Mouse (Mus musculus): Measurements from ENCODE around the gene Emilin2. TPM values are rescaled to one million over a fixed set of nuclear protein-coding genes. Genes with fewer than 3 reads are reported as not detected.
"Not testable (repeated sequence)": the region's sequence is repeated elsewhere in the genome, so short reads cannot be mapped to it uniquely, and the experiment has no call there.

Emilin2 gene
- 10 to 100 TPM; 11.1 to 17.6 TPM for total RNA-seq (2021)
- long read RNA-seq, experiment 1, partial matches to known transcripts, result 1 of 5 reads
- long read RNA-seq, experiment 1, other reads (novel, unspliced or antisense), result 1 of 5 reads
- long read RNA-seq, experiment 2, transcript Emilin2-203 (8 exons, 3,939 nt), result major isoform, 7 of 13 reads
- long read RNA-seq, experiment 2, partial matches to known transcripts, result 2 of 13 reads
- long read RNA-seq, experiment 2, other reads (novel, unspliced or antisense), result 0 of 13 reads

- no peak for DNase-seq (ENCODE audit: low spot score in 2 of 2)
Measured at GRCm38 (mm10) chr17:71311340-71312171, at the start of gene Emilin2. Gene Emilin2, minus strand, starts transcription at chr17:71311978.

- no peak for DNase-seq (ENCODE audit: low spot score in 2 of 2)
Measured at GRCm38 (mm10) chr17:71355526-71355925, 43.7 kb upstream of the Emilin2 start.

GRCm38 (mm10) chr17:71354205-71354604 lies 42.4 kb upstream of the Emilin2 start:
- no peak for DNase-seq (ENCODE audit: low spot score in 2 of 2)

GRCm38 (mm10) chr17:71348188-71348587 lies 36.4 kb upstream of the Emilin2 start:
- no peak for DNase-seq (ENCODE audit: low spot score in 2 of 2)

- DNase-seq (ENCODE audit: low spot score in 2 of 2), result no peak
Measured at GRCm38 (mm10) chr17:71342006-71342405, 30.2 kb upstream of the Emilin2 start.

- no peak for DNase-seq (ENCODE audit: low spot score in 2 of 2)
Measured at GRCm38 (mm10) chr17:71338627-71339026, 26.8 kb upstream of the Emilin2 start.

GRCm38 (mm10) chr17:71337546-71337945 lies 25.8 kb upstream of the Emilin2 start:
- no peak for DNase-seq (ENCODE audit: low spot score in 2 of 2)

- no peak for DNase-seq (ENCODE audit: low spot score in 2 of 2)
Measured at GRCm38 (mm10) chr17:71336421-71336820, 24.6 kb upstream of the Emilin2 start.

- DNase-seq (ENCODE audit: low spot score in 2 of 2), result no peak
Measured at GRCm38 (mm10) chr17:71332298-71332697, 20.5 kb upstream of the Emilin2 start.

GRCm38 (mm10) chr17:71320731-71321130 lies 9.0 kb upstream of the Emilin2 start:
- not testable (repeated sequence) for DNase-seq (ENCODE audit: low spot score in 2 of 2)

- DNase-seq (ENCODE audit: low spot score in 2 of 2), result no peak
Measured at GRCm38 (mm10) chr17:71319361-71319760, 7.6 kb upstream of the Emilin2 start.

- no peak for DNase-seq (ENCODE audit: low spot score in 2 of 2)
Measured at GRCm38 (mm10) chr17:71317571-71317970, 5.8 kb upstream of the Emilin2 start.

GRCm38 (mm10) chr17:71314315-71314714 lies 2.5 kb upstream of the Emilin2 start:
- no peak for DNase-seq (ENCODE audit: low spot score in 2 of 2)

GRCm38 (mm10) chr17:71310486-71311339 lies 1.1 kb downstream of the Emilin2 start:
- no peak for DNase-seq (ENCODE audit: low spot score in 2 of 2)

- DNase-seq (ENCODE audit: low spot score in 2 of 2), result no peak
Measured at GRCm38 (mm10) chr17:71309711-71310485, 1.9 kb downstream of the Emilin2 start.

- DNase-seq (ENCODE audit: low spot score in 2 of 2), result no peak
Measured at GRCm38 (mm10) chr17:71309141-71309540, 2.6 kb downstream of the Emilin2 start.

- DNase-seq (ENCODE audit: low spot score in 2 of 2), result no peak
Measured at GRCm38 (mm10) chr17:71308296-71308695, 3.5 kb downstream of the Emilin2 start.

- DNase-seq (ENCODE audit: low spot score in 2 of 2), result no peak
Measured at GRCm38 (mm10) chr17:71307251-71307790, 4.5 kb downstream of the Emilin2 start.

GRCm38 (mm10) chr17:71306716-71307115 lies 5.1 kb downstream of the Emilin2 start:
- no peak for DNase-seq (ENCODE audit: low spot score in 2 of 2)

- DNase-seq (ENCODE audit: low spot score in 2 of 2), result no peak
Measured at GRCm38 (mm10) chr17:71306091-71306490, 5.7 kb downstream of the Emilin2 start.
